Mouse (Mus musculus) midbrain, embryonic 15.5 days (tissue): ENCODE measurements around the gene 2310022A10Rik. TPM values are rescaled to one million over a fixed set of nuclear protein-coding genes. Genes with fewer than 3 reads are reported as not detected.

ENCODE experiments used
- ATAC-seq: fragments of 200-750 bp; cut with Nextera tagmentation; replicated peaks from 2 replicates; pipeline ENCODE4 v1.8.0; 2017; ENCODE audit warnings: moderate TSS enrichment
- H3K27ac ChIP-seq: fragments of 300-500 bp; sonication (generic); 2 replicates; pipeline ENCODE4 v1.5.1; 2015; ENCODE audit warnings: mild to moderate bottlenecking, inconsistent platforms
- H3K27me3 ChIP-seq: fragments of 300-500 bp; sonication (generic); replicated peaks from 2 replicates; pipeline ENCODE4 v1.6.1; 2015; ENCODE audit warnings: inconsistent platforms
- H3K36me3 ChIP-seq: fragments of 300-500 bp; sonication (generic); replicated peaks from 2 replicates; pipeline ENCODE4 v1.6.1; 2015; ENCODE audit warnings: inconsistent platforms
- H3K4me1 ChIP-seq: fragments of 300-500 bp; sonication (generic); 2 replicates; pipeline ENCODE4 v1.6.1; 2015; ENCODE audit warnings: inconsistent platforms
- H3K4me2 ChIP-seq: fragments of 300-500 bp; sonication (generic); 2 replicates; pipeline ENCODE4 v1.6.1; 2015; ENCODE audit warnings: inconsistent platforms, mild to moderate bottlenecking, moderate library complexity
- H3K4me3 ChIP-seq: fragments of 300-500 bp; sonication (generic); 2 replicates; pipeline ENCODE4 v1.5.1; 2015; ENCODE audit warnings: mild to moderate bottlenecking, inconsistent platforms
- H3K9ac ChIP-seq: fragments of 300-500 bp; sonication (generic); 2 replicates; pipeline ENCODE4 v1.6.1; 2015; ENCODE audit warnings: mild to moderate bottlenecking, inconsistent platforms
- H3K9me3 ChIP-seq: fragments of 300-500 bp; sonication (generic); 2 replicates; pipeline ENCODE4 v1.6.1; 2016; ENCODE audit warnings: inconsistent platforms
- WGBS: fragments of 180-500 bp; shearing (Covaris S2); methylation state at CpG from one replicate; pipeline ENCODE4 v1.1.7; 2015; ENCODE audit warnings: mixed read lengths; 5-methylcytosine and 5-hydroxymethylcytosine counted together
- polyA plus RNA-seq: library from polyadenylated mRNA; unstranded; fragments of >200 nt; fragmentation: Nextera tagmentation; extraction: Ambion mirVana; gene quantifications from 2 replicates; pipeline ENCODE4 v1.2.1, GENCODE M21; 2015

2310022A10Rik gene
- polyA plus RNA-seq, 1 experiment from 2014 or later, result 40.5 TPM

- Histone ChIP-seq H3K4me3 (no peak overlapping the region), H3K27me3 (no peaks in the 10 kb centered on the region), H3K36me3 (peaks cover 35% of the 10 kb centered on the region), H3K9me3 (no peaks in the 10 kb centered on the region), H3K4me2 (no peak overlapping the region), H3K9ac (no peak overlapping the region), H3K4me1 (no peaks in the 10 kb centered on the region), H3K27ac (no peak overlapping the region)
- WGBS, result 93% methylated on average over 14 of the region's 14 CpGs
- ATAC-seq, result no peak
Measured at GRCm38 (mm10) chr7:27574124-27574880, 21.3 kb downstream of the 2310022A10Rik start.

- Histone ChIP-seq H3K4me1 (no peaks in the 10 kb centered on the region), H3K9ac (no peak overlapping the region), H3K9me3 (no peaks in the 10 kb centered on the region), H3K36me3 (peaks cover 42% of the 10 kb centered on the region), H3K4me2 (no peak overlapping the region), H3K27me3 (no peaks in the 10 kb centered on the region), H3K27ac (no peak overlapping the region), H3K4me3 (no peak overlapping the region)
- WGBS, result 71% methylated on average over 6 of the region's 6 CpGs
- ATAC-seq, result no peak
Measured at GRCm38 (mm10) chr7:27576914-27577313, 23.9 kb downstream of the 2310022A10Rik start.

- Histone ChIP-seq H3K27me3 (no peaks in the 10 kb centered on the region), H3K4me3 (no peak overlapping the region), H3K27ac (no peak overlapping the region), H3K4me1 (no peaks in the 10 kb centered on the region), H3K9ac (no peak overlapping the region), H3K36me3 (peaks cover 47% of the 10 kb centered on the region), H3K9me3 (no peaks in the 10 kb centered on the region), H3K4me2 (no peak overlapping the region)
- 97% methylated on average over 6 of the region's 6 CpGs for WGBS
- no peak for ATAC-seq
Measured at GRCm38 (mm10) chr7:27577589-27577988, 24.6 kb downstream of the 2310022A10Rik start.

- Histone ChIP-seq H3K27me3 (no peaks in the 10 kb centered on the region), H3K4me1 (no peaks in the 10 kb centered on the region), H3K4me2 (no peak overlapping the region), H3K9ac (no peak overlapping the region), H3K9me3 (no peaks in the 10 kb centered on the region), H3K36me3 (peaks cover 47% of the 10 kb centered on the region), H3K4me3 (no peak overlapping the region), H3K27ac (no peak overlapping the region)
- ATAC-seq, result no peak
- WGBS, result 92% methylated on average over 7 of the region's 7 CpGs
Measured at GRCm38 (mm10) chr7:27578465-27578864, 25.4 kb downstream of the 2310022A10Rik start.

- H3K4me3 ChIP-seq, result no peak overlapping the region
- peaks cover 47% of the 10 kb centered on the region for H3K36me3 ChIP-seq
- H3K27me3 ChIP-seq, result no peaks in the 10 kb centered on the region
- 91% methylated on average over 14 of the region's 14 CpGs for WGBS
- H3K9ac ChIP-seq, result no peak overlapping the region
- ATAC-seq, result no peak
- H3K9me3 ChIP-seq, result no peaks in the 10 kb centered on the region
- H3K27ac ChIP-seq, result no peak overlapping the region
- no peaks in the 10 kb centered on the region for H3K4me1 ChIP-seq
- no peak overlapping the region for H3K4me2 ChIP-seq
Measured at GRCm38 (mm10) chr7:27580380-27581174, 27.5 kb downstream of the 2310022A10Rik start.

- H3K4me3 ChIP-seq, result no peak overlapping the region
- no peak overlapping the region for H3K4me2 ChIP-seq
- ATAC-seq, result no peak
- 77% methylated on average over 2 of the region's 2 CpGs for WGBS
- H3K27ac ChIP-seq, result no peak overlapping the region
- H3K27me3 ChIP-seq, result no peaks in the 10 kb centered on the region
- peaks cover 19% of the 10 kb centered on the region for H3K36me3 ChIP-seq
- no peaks in the 10 kb centered on the region for H3K4me1 ChIP-seq
- no peaks in the 10 kb centered on the region for H3K9me3 ChIP-seq
- no peak overlapping the region for H3K9ac ChIP-seq
Measured at GRCm38 (mm10) chr7:27586861-27587260, 33.8 kb downstream of the 2310022A10Rik start.

GRCm38 (mm10) chr7:27587741-27588140, 34.7 kb downstream of the 2310022A10Rik start:
- WGBS, result 92% methylated on average over 2 of the region's 2 CpGs
- no peaks in the 10 kb centered on the region for H3K27me3 ChIP-seq
- H3K4me3 ChIP-seq, result no peak overlapping the region
- H3K4me1 ChIP-seq, result peaks cover 5% of the 10 kb centered on the region
- ATAC-seq, result no peak
- H3K36me3 ChIP-seq, result peaks cover 13% of the 10 kb centered on the region; the same call in 1 of the 2 replicates
- H3K9me3 ChIP-seq, result no peaks in the 10 kb centered on the region
- no peak overlapping the region for H3K9ac ChIP-seq
- no peak overlapping the region for H3K27ac ChIP-seq
- H3K4me2 ChIP-seq, result no peak overlapping the region

GRCm38 (mm10) chr7:27590088-27590487, 37.1 kb downstream of the 2310022A10Rik start:
- Histone ChIP-seq H3K36me3 (peaks cover 3% of the 10 kb centered on the region; the same call in 1 of the 2 replicates), H3K4me3 (no peak overlapping the region), H3K4me1 (peaks cover 18% of the 10 kb centered on the region), H3K4me2 (no peak overlapping the region), H3K9me3 (no peaks in the 10 kb centered on the region), H3K27ac (no peak overlapping the region), H3K27me3 (no peaks in the 10 kb centered on the region), H3K9ac (no peak overlapping the region)
- WGBS, result 94% methylated on average over 4 of the region's 4 CpGs
- ATAC-seq, result no peak

GRCm38 (mm10) chr7:27590566-27591213, 37.7 kb downstream of the 2310022A10Rik start:
- WGBS, result 65% methylated on average over 4 of the region's 4 CpGs
- peak overlapping the region; percentile 49 for H3K4me2 ChIP-seq
- H3K4me3 ChIP-seq, result peak overlapping the region; percentile 81
- H3K27ac ChIP-seq, result peak overlapping the region; percentile 100
- no peak for ATAC-seq
- H3K4me1 ChIP-seq, result peaks cover 18% of the 10 kb centered on the region
- H3K9me3 ChIP-seq, result no peaks in the 10 kb centered on the region
- H3K36me3 ChIP-seq, result no peaks in the 10 kb centered on the region
- H3K27me3 ChIP-seq, result no peaks in the 10 kb centered on the region
- H3K9ac ChIP-seq, result 0 out of 2 replicates have a peak overlapping the region, but pooled peaks have one; percentile 31

GRCm38 (mm10) chr7:27591266-27592216, 38.5 kb downstream of the 2310022A10Rik start, which contains the start of gene Akt2:
Akt2 (plus strand) TSS chr7:27591552.
- H3K27ac ChIP-seq, result peak within 1 kb of the TSS; percentile 100
- H3K9ac ChIP-seq, result peak within 1 kb of the TSS; percentile 80
- WGBS, result under 1% methylated on average over 65 of the region's 71 CpGs
- peak; percentile 95 for ATAC-seq
- H3K36me3 ChIP-seq, result no peaks in the 10 kb centered on the region
- peak within 1 kb of the TSS; percentile 75 for H3K4me2 ChIP-seq
- H3K9me3 ChIP-seq, result no peaks in the 10 kb centered on the region
- peak within 1 kb of the TSS; percentile 81 for H3K4me3 ChIP-seq
- H3K4me1 ChIP-seq, result peaks cover 26% of the 10 kb centered on the region
- H3K27me3 ChIP-seq, result no peaks in the 10 kb centered on the region

- H3K27me3 ChIP-seq, result no peaks in the 10 kb centered on the region
- H3K27ac ChIP-seq, result peak overlapping the region; percentile 100
- H3K36me3 ChIP-seq, result no peaks in the 10 kb centered on the region
- 3% methylated on average over 17 of the region's 17 CpGs for WGBS
- peak overlapping the region; percentile 75 for H3K4me2 ChIP-seq
- H3K4me3 ChIP-seq, result peak overlapping the region; percentile 81
- no peaks in the 10 kb centered on the region for H3K9me3 ChIP-seq
- peaks cover 32% of the 10 kb centered on the region for H3K4me1 ChIP-seq
- peak; percentile 77; the same call in 1 of the 2 replicates for ATAC-seq
- peak overlapping the region; percentile 80 for H3K9ac ChIP-seq
Measured at GRCm38 (mm10) chr7:27592217-27592929, 39.3 kb downstream of the 2310022A10Rik start.
